Mouse (Mus musculus) MEL (cell line): ENCODE measurements around the gene Cep162. TPM values are rescaled to one million over a fixed set of nuclear protein-coding genes. Genes with fewer than 3 reads are reported as not detected.

Source experiments
- DNase-seq: peaks from one replicate; pipeline ENCODE4 v3.0.0; 2011; ENCODE audit warnings: low read depth, low spot score
- H3K27ac ChIP-seq: 2 replicates; pipeline ENCODE4 v1.5.1; 2012; ENCODE audit warnings: low read depth, mild to moderate bottlenecking, control low read depth, low read length, moderate library complexity; ENCODE audit not compliant: control insufficient read depth
- H3K27me3 ChIP-seq, 2 experiments: fragments of 150-350 bp in 1 of 2; sonication (generic) in 1 of 2; 2 replicates each; pipeline ENCODE4 v1.6.1; 2012; ENCODE audit warnings: low read length in 2 of 2, mild to moderate bottlenecking in 2 of 2, improper control_type of control experiment in 1 of 2, moderate library complexity in 1 of 2; ENCODE audit not compliant: insufficient read depth in 2 of 2, control insufficient read depth in 1 of 2
- H3K36me3 ChIP-seq, 2 experiments: 2 replicates each; pipeline ENCODE4 v1.6.1; 2012 to 2014; ENCODE audit warnings: low read length in 2 of 2, improper control_type of control experiment in 1 of 2, inconsistent platforms in 1 of 2, mild to moderate bottlenecking in 1 of 2; ENCODE audit not compliant: insufficient read depth in 2 of 2, control insufficient read depth in 1 of 2
- H3K4me1 ChIP-seq, 2 experiments: fragments of 150-350 bp in 1 of 2; sonication (generic) in 1 of 2; 2 replicates each; pipeline ENCODE4 v1.6.1; 2012; ENCODE audit warnings: low read length in 2 of 2, improper control_type of control experiment in 1 of 2, mild to moderate bottlenecking in 1 of 2; ENCODE audit not compliant: insufficient read depth in 2 of 2, control insufficient read depth in 1 of 2
- H3K4me3 ChIP-seq, 2 experiments: fragments of 150-350 bp in 1 of 2; sonication (generic) in 1 of 2; 2 replicates each; pipeline ENCODE4 v1.5.1; 2012; ENCODE audit warnings: low read depth in 2 of 2, low read length in 2 of 2, mild to moderate bottlenecking in 2 of 2, moderate library complexity in 2 of 2, control low read depth in 1 of 2, improper control_type of control experiment in 1 of 2; ENCODE audit not compliant: control insufficient read depth in 1 of 2, insufficient read depth in 1 of 2
- H3K79me2 ChIP-seq: 2 replicates; pipeline ENCODE4 v1.6.1; 2012; ENCODE audit warnings: mild to moderate bottlenecking, low read length, moderate library complexity; ENCODE audit not compliant: control insufficient read depth, poor library complexity, insufficient read depth
- H3K9ac ChIP-seq: 2 replicates; pipeline ENCODE4 v1.6.1; 2012; ENCODE audit warnings: low read depth, mild to moderate bottlenecking, control low read depth, low read length, moderate library complexity; ENCODE audit not compliant: control insufficient read depth, poor library complexity, severe bottlenecking
- H3K9me3 ChIP-seq: fragments of 150-350 bp; sonication (generic); replicated peaks from 2 replicates; pipeline ENCODE4 v1.6.1; 2012; ENCODE audit warnings: mild to moderate bottlenecking, low read length, improper control_type of control experiment, moderate library complexity; ENCODE audit not compliant: insufficient read depth
- CHD2 ChIP-seq: IDR thresholded peaks from 2 replicates; pipeline ENCODE4 v1.6.1; 2011; ENCODE audit warnings: low read length, improper control_type of control experiment
- E2F4 ChIP-seq: IDR thresholded peaks from 2 replicates; pipeline ENCODE4 v1.6.1; 2011; ENCODE audit warnings: low read depth, low read length, improper control_type of control experiment, borderline replicate concordance
- GABPA ChIP-seq: IDR thresholded peaks from 2 replicates; pipeline ENCODE4 v1.6.1; 2012; ENCODE audit warnings: low read depth, mild to moderate bottlenecking, inconsistent platforms, low read length, improper control_type of control experiment, moderate library complexity
- GATA1 ChIP-seq: IDR thresholded peaks from 2 replicates; pipeline ENCODE4 v1.6.1; 2011; ENCODE audit warnings: low read depth, low read length, improper control_type of control experiment
- JUND ChIP-seq: IDR thresholded peaks from 2 replicates; pipeline ENCODE4 v1.6.1; 2011; ENCODE audit warnings: low read depth, mild to moderate bottlenecking, improper control_type of control experiment, low read length
- MAFK ChIP-seq: IDR thresholded peaks from 2 replicates; pipeline ENCODE4 v1.6.1; 2011; ENCODE audit warnings: low read depth, mild to moderate bottlenecking, low read length, improper control_type of control experiment, borderline replicate concordance
- MAX ChIP-seq: IDR thresholded peaks from 2 replicates; pipeline ENCODE4 v1.6.1; 2011; ENCODE audit warnings: low read length, improper control_type of control experiment
- MAZ ChIP-seq: IDR thresholded peaks from 2 replicates; pipeline ENCODE4 v1.6.1; 2012; ENCODE audit warnings: low read depth, mild to moderate bottlenecking, inconsistent platforms, low read length, improper control_type of control experiment
- MEF2A ChIP-seq: IDR thresholded peaks from 2 replicates; pipeline ENCODE4 v1.6.1; 2014; ENCODE audit warnings: low read depth, mild to moderate bottlenecking, inconsistent platforms, low read length, improper control_type of control experiment; ENCODE audit not compliant: poor library complexity, insufficient replicate concordance, severe bottlenecking; ENCODE audit errors: extremely low read depth
- MXI1 ChIP-seq: IDR thresholded peaks from 2 replicates; pipeline ENCODE4 v1.6.1; 2011; ENCODE audit warnings: mild to moderate bottlenecking, low read depth, low read length, improper control_type of control experiment
- MYB ChIP-seq: IDR thresholded peaks from 2 replicates; pipeline ENCODE4 v1.6.1; 2011; ENCODE audit warnings: mild to moderate bottlenecking, low read depth, low read length, improper control_type of control experiment
- POLR2A ChIP-seq, 2 experiments: IDR thresholded peaks; 2 replicates each; pipeline ENCODE4 v1.6.1; 2011 to 2012; ENCODE audit warnings: low read length in 2 of 2, mild to moderate bottlenecking in 2 of 2, control low read depth in 1 of 2, improper control_type of control experiment in 1 of 2, low read depth in 1 of 2, moderate library complexity in 1 of 2; ENCODE audit not compliant: control insufficient read depth in 1 of 2, insufficient read depth in 1 of 2, poor library complexity in 1 of 2
- RAD21 ChIP-seq: IDR thresholded peaks from 2 replicates; pipeline ENCODE4 v1.6.1; 2011; ENCODE audit warnings: mild to moderate bottlenecking, low read depth, low read length, improper control_type of control experiment
- TBP ChIP-seq: IDR thresholded peaks from 2 replicates; pipeline ENCODE4 v1.8.0; 2011; ENCODE audit warnings: low read depth, low read length, improper control_type of control experiment
- TCF12 ChIP-seq: IDR thresholded peaks from 2 replicates; pipeline ENCODE4 v1.6.1; 2014; ENCODE audit warnings: low read depth, mild to moderate bottlenecking, inconsistent platforms, low read length, improper control_type of control experiment, moderate library complexity
- UBTF ChIP-seq: IDR thresholded peaks from 2 replicates; pipeline ENCODE4 v1.6.1; 2012; ENCODE audit warnings: low read depth, mild to moderate bottlenecking, inconsistent platforms, low read length, improper control_type of control experiment, moderate library complexity, borderline replicate concordance; ENCODE audit not compliant: insufficient read depth
- USF1 ChIP-seq: IDR thresholded peaks from 2 replicates; pipeline ENCODE4 v1.6.1; 2014; ENCODE audit warnings: low read depth, mild to moderate bottlenecking, inconsistent platforms, low read length, improper control_type of control experiment, moderate library complexity
- USF2 ChIP-seq, 2 experiments: IDR thresholded peaks; 2 replicates each; pipeline ENCODE4 v1.6.1; 2011 to 2012; ENCODE audit warnings: improper control_type of control experiment in 2 of 2, low read length in 2 of 2, borderline replicate concordance in 1 of 2, inconsistent platforms in 1 of 2, low read depth in 1 of 2, mild to moderate bottlenecking in 1 of 2; ENCODE audit not compliant: insufficient read depth in 1 of 2
- ZC3H11A ChIP-seq: IDR thresholded peaks from 2 replicates; pipeline ENCODE4 v1.6.1; 2012; ENCODE audit warnings: low read depth, mild to moderate bottlenecking, inconsistent platforms, low read length, improper control_type of control experiment
- ZKSCAN1 ChIP-seq: IDR thresholded peaks from 2 replicates; pipeline ENCODE4 v1.6.1; 2012; ENCODE audit warnings: low read depth, mild to moderate bottlenecking, inconsistent platforms, low read length, improper control_type of control experiment, moderate library complexity
- polyA plus RNA-seq, 2 experiments: library from polyadenylated mRNA; stranded (reverse) in 1 of 2; unstranded in 1 of 2; fragments of >175 nt in 1 of 2; fragments of >200 nt in 1 of 2; gene quantifications; 2 replicates each; pipeline versions ENCODE4 v1.2.1 to v1.2.4; 2012; ENCODE audit warnings: low replicate concordance in 2 of 2, low read depth in 1 of 2; ENCODE audit not compliant: insufficient read length in 2 of 2, insufficient read depth in 1 of 2, missing spikeins in 1 of 2
- total RNA-seq: library from RNA; depleted of rRNA; stranded (reverse); fragments of 300-350 nt; gene quantifications from 2 replicates; pipeline ENCODE4 v1.2.3, GENCODE M21; 2012

The Cep162 gene
- total and polyA plus RNA-seq, 3 experiments = 3.7 to 5.4 TPM; not detected in 1

- no peak overlapping the region for H3K9ac ChIP-seq
- no peaks in the 10 kb centered on the region for H3K9me3 ChIP-seq
- no peaks in the 10 kb centered on the region for H3K36me3 ChIP-seq
- TF ChIP-seq GATA1 (no peak), USF1 (no peak), MYB (no peak), RAD21 (no peak), UBTF (no peak), TBP (no peak), CHD2 (no peak)
- TF ChIP-seq, all 39 proteins: peak for 0
- H3K4me1 ChIP-seq = no peaks in the 10 kb centered on the region
- no peak overlapping the region for H3K4me3 ChIP-seq
- no peaks in the 10 kb centered on the region for H3K79me2 ChIP-seq
- no peaks in the 10 kb centered on the region for H3K27me3 ChIP-seq
- no peak overlapping the region for H3K27ac ChIP-seq
- no peak for DNase-seq
Observed at GRCm38 (mm10) chr9:87147927-87148326, 107.4 kb downstream of the Cep162 start.

- TF ChIP-seq MAZ (no peak), MAX (no peak), GABPA (no peak), ZC3H11A (no peak), ZKSCAN1 (no peak), TCF12 (no peak), GATA1 (no peak)
- Histone ChIP-seq H3K79me2 (no peaks in the 10 kb centered on the region), H3K36me3 (no peaks in the 10 kb centered on the region), H3K27me3 (no peaks in the 10 kb centered on the region), H3K4me1 (no peaks in the 10 kb centered on the region), H3K9me3 (no peaks in the 10 kb centered on the region), H3K4me3 (no peak overlapping the region), H3K9ac (no peak overlapping the region), H3K27ac (no peak overlapping the region)
- no peak for DNase-seq
Observed at GRCm38 (mm10) chr9:87146400-87146799, 108.9 kb downstream of the Cep162 start.

- no peak for DNase-seq
- TF ChIP-seq MAX (no peak), ZKSCAN1 (no peak), MXI1 (no peak), JUND (no peak), E2F4 (no peak), UBTF (no peak), MAZ (no peak), MAFK (no peak), MEF2A (no peak), MYB (no peak), USF2 (IDR thresholded peaks at IDR 0.05; ENCODE audit: borderline replicate concordance in 1 of 2, insufficient read depth in 1 of 2, low read depth in 1 of 2, low read length in 2 of 2) (no peak), POLR2A (IDR thresholded peaks at IDR 0.05; ENCODE audit: control insufficient read depth in 1 of 2, insufficient read depth in 1 of 2, low read depth in 1 of 2, low read length in 2 of 2, poor library complexity in 1 of 2) (no peak)
- TF ChIP-seq, all 39 proteins: peak for 0
- Histone ChIP-seq H3K27me3 (no peaks in the 10 kb centered on the region), H3K36me3 (no peaks in the 10 kb centered on the region), H3K27ac (no peak overlapping the region), H3K4me1 (no peaks in the 10 kb centered on the region), H3K79me2 (no peaks in the 10 kb centered on the region), H3K9me3 (no peaks in the 10 kb centered on the region), H3K9ac (no peak overlapping the region), H3K4me3 (no peak overlapping the region)
Observed at GRCm38 (mm10) chr9:87145671-87146070, 109.7 kb downstream of the Cep162 start.
